ENCODE assay signal across 8 mouse cellular contexts in the genomic region with DNA sequence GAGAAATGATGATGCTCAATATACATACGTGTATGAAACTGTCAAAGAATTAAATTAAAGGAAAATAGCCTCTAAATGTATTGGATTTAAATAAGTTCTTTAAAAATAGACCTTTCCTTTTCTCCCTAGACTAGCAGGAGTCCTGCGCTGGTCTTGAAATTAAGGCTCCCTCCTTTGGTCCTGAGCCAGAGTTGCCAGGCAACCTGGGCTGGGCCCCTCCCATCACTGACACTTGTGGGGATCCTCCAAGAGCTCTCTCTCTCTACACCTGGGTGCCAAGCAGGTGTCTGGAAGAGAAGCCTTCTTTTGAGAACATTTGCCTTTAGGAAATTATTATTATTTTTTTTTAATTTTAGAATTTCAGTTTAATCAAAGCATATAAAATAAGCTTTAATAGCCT.
"Had no signal": no experiment of that assay in that cellular context is flagged by ENCODE, and none has a peak within 500 bp of the region (broad histone marks: within the 10 kb centered on the region; RNA-seq: fewer than 3 reads in every experiment).

No protein-coding gene starts in this region.

- DNase-seq: liver, embryonic 13.5 days; liver, postnatal 0 days; lung, adult 2 months; lung, postnatal 14 days; lung, postnatal 36 days; thymus, adult 2 months; thymus, postnatal 25 days; thymus, postnatal 4 days had no signal
